Mouse (Mus musculus): ENCODE data around the gene Cenpu. TPM values are rescaled to one million over a fixed set of nuclear protein-coding genes. Genes with fewer than 3 reads are reported as not detected.

The Cenpu gene
- total RNA-seq, 4 experiments from 2014 or later = 1.3 to 4.5 (median 1.9) TPM

Other genes with a start within 250 kb of the Cenpu start
- gene Acsl1, start 81.0 kb upstream of the Cenpu start, total RNA-seq (2022) = 10 to 100 TPM; 40.6 to 49.2 (median 47.4) TPM
- gene Primpol, start 65.2 kb downstream of the Cenpu start, total RNA-seq (2022) = 1 to 10 TPM; 3.9 to 7.1 (median 5.6) TPM
- gene Casp3, start 65.3 kb downstream of the Cenpu start, total RNA-seq (2022) = 10 to 100 TPM in 3 of 4 experiments, 1 to 10 TPM in 1; 9.7 to 14.5 (median 10.9) TPM
- 10 to 100 TPM; 50.8 to 60.3 (median 54.0) TPM for gene Irf2, start 187.7 kb downstream of the Cenpu start, total RNA-seq (2022)